Mouse (Mus musculus) left cerebral cortex, postnatal 4 days (tissue): ENCODE measurements at regions not wholly inside any gene's neighbourhood (a gene's known extent, or its start where the extent isn't known, plus 50 kb on each side); places are given as distances from the start of the nearest gene placed in this dataset.

Experiments
- DNase-seq: peaks from one replicate; pipeline ENCODE4 v3.0.0-alpha.2; 2022
- intact Hi-C: fragments of 180-260 bp; cut with DNase I; formaldehyde crosslinking; loops from one replicate; pipeline ENCODE4 v1.15.1; 2025

- intact Hi-C loops, result no loop called here
- no peak for DNase-seq
Measured at GRCm38 (mm10) chr17:52448701-52449100, 153.8 kb upstream of the Kcnh8 start.

DNA sequence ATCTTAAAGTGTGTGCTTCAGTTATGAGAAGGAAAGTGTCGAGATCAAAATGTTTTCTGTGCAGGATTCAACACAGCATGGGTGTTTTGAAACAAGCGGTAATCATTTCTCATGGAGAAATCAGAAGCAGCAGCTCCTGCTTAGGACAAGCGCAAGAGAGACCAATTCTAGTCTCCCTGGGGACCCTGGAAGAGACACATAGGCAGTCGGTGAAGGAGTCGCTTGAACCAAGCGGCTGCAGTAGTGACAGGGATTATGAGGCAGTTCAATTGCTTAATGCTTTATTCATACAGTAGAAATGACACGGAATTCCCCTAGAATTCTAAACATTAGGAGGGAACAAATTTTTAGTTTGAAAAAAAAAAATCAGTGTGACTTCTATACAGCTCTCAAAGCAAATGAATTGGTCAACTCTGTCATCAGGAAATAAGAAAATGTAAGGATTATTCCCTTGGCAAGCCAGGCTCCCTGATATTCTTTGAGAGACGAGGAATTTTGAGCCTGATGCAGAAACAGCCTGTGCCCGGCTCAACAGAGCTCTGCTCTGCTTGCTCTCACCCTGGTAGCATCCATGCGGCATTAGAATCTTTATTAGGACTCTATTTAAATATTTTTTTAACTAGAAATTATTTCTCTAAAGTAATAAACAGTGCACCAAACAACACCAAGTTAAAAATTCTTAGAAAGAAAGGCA, 143.1 kb upstream of the Kcnh8 start:
- intact Hi-C loops, result loop anchor here (2.0 kb wide), 1 partner anchor 627 kb away; the partner anchor contains the start of gene Satb1

DNA sequence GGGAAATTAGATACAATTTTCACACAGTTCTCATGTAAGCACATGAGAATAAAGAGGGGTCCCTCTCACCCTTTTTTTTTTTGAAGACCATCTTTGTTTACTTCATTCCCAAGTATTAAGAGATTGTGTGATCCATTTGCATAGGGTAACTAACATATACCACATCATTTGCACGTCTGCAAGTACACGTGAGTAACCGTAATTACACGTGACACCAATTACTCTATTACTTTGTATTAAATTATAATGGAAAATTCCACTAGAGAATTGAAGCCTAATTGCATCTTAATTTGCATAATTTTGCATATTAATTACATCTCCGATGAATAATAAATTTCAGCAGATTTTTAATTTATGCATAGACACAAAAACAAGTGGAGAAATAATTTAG, 142.5 kb upstream of the Kcnh8 start:
- intact Hi-C loops, result loop anchor here (2.0 to 10.0 kb wide), 4 partner anchors 627 to 1645 kb away; partner anchors contain the start of gene Satb1
- no peak for DNase-seq

More for the DNA sequence above, 143.1 kb upstream of the Kcnh8 start:
- DNase-seq, result peak; percentile 4

DNA sequence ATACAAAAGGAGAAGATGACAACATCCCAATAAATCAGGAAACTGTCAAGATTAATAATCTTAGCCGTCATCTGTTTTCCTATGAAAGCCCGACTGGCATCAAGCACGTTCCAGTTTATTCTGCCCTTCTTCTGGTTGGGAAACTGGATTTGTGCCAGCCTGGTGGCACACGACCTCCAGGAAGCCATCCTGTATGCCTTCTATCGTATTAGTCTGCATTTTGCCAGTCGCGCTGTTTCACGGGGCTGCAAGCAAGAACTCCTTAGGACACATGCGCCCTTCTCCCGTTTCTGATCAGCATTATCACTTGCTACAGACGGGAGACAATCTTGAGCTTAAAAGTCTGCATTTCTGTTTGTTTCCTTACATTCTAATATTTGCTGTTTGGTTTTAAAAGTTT, 141.2 kb upstream of the Kcnh8 start:
- DNase-seq, result peak; percentile 57
- intact Hi-C loops, result loop anchor here (10.0 kb wide), 3 partner anchors 1276 to 1646 kb away; no protein-coding TSS in a partner anchor

GRCm38 (mm10) chr17:52461709-52462141, 140.8 kb upstream of the Kcnh8 start:
- intact Hi-C loops, result loop anchor here (10.0 kb wide), 3 partner anchors 1277 to 1647 kb away; no protein-coding TSS in a partner anchor
- DNase-seq, result peak; percentile 53

DNA sequence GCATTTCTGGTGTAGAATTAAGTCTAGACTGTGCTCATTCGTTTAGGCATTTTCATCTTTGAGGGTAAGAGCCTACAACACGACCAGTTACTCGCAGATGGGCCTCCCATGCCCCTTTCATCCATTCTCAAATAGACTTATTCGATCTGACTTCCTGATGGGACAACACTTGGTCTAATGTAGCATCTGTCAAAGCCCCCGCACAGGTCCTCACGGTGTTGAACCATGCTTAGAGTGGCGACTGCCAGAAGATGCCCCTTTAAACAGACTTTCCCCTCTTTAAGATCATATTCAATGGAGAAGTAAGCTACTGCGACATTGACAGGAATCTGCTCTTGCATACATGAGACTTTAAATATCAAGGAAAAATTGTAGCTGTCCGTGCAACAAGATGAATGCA, 140.1 kb upstream of the Kcnh8 start:
- no peak for DNase-seq
- intact Hi-C loops, result loop anchor here (10.0 kb wide), 3 partner anchors 1278 to 1648 kb away; no protein-coding TSS in a partner anchor

DNA sequence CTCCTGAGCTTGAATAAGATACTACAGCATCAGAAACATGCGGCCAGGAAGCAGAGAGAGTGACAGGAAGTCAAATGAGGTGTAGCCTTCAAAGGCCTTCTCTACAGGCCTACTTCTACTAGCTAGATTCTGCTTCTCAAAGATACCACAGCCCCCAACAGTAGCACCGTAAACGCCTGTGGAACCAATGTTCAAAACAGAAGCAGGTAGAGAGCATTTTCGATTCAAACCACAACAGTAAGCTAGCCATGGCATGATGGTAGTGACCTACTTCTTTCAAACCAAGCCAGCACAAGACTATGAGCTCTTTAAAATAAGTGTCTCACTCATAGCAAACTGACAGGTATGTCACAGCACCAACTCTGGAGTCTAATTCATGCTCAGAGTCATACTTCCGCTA, 134.0 kb upstream of the Kcnh8 start:
- DNase-seq, result no peak
- intact Hi-C loops, result loop anchor here (10.0 kb wide), 3 partner anchors 1284 to 1654 kb away; no protein-coding TSS in a partner anchor

GRCm38 (mm10) chr17:52479327-52480086, 123.0 kb upstream of the Kcnh8 start:
- intact Hi-C loops, result no loop called here
- no peak for DNase-seq

GRCm38 (mm10) chr17:52480087-52480638, 122.3 kb upstream of the Kcnh8 start:
- intact Hi-C loops, result no loop called here
- DNase-seq, result no peak

GRCm38 (mm10) chr17:52506760-52507159, 95.7 kb upstream of the Kcnh8 start:
- intact Hi-C loops, result no loop called here
- DNase-seq, result no peak

GRCm38 (mm10) chr17:52530260-52530659, 72.2 kb upstream of the Kcnh8 start:
- no peak for DNase-seq
- intact Hi-C loops, result no loop called here
